ENCODE assay signal across 29 mouse cellular contexts in the genomic region with DNA sequence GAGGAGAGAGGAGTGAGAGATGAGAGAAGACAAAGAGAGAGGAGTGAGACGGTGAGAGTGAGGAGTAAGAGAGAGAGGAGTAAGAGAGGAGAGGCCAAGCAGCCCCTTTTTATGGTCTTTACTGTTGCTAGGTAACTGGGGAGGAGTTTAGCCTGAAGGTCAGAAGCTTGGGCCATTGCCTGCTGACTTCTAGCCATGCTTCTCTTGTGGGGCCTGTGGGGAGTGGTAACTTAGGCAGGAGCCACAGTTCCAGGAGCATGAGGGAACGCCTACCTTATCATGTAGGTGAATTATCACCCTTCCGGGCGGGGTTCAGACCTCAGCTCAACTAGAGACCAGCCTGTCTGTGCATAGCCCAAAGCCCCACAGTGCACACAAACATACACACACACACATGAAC. TPM values are rescaled to one million over a fixed set of nuclear protein-coding genes. Genes with fewer than 3 reads are reported as not detected.
DNase-seq lines count a peak whose midpoint lies in the region; ATAC-seq lines count a peak whose summit lies in the region.
"Had no signal": no experiment of that assay in that cellular context is flagged by ENCODE, and none has a peak within 500 bp of the region (broad histone marks: within the 10 kb centered on the region; RNA-seq: fewer than 3 reads in every experiment).

No protein-coding gene starts in this region.

- 0 out of 2 replicates have a peak, but pooled peaks cover 5% of the 10 kb centered on the region for H3K9me3 ChIP-seq in heart, embryonic 10.5 days
- no peaks in the 10 kb centered on the region for H3K9me3 ChIP-seq in intestine, embryonic 15.5 days
- H3K9me3 ChIP-seq: embryonic facial prominence, embryonic 12.5 days; forebrain, embryonic 15.5 days had no signal

- H3K4me2 ChIP-seq in intestine, embryonic 15.5 days (replicated peaks), result no peak overlapping the region
- H3K4me2 ChIP-seq: embryonic facial prominence, embryonic 12.5 days; forebrain, embryonic 13.5 days; forebrain, embryonic 15.5 days had no signal

- no peak overlapping the region for H3K27ac ChIP-seq in heart, embryonic 10.5 days
- H3K27ac ChIP-seq in intestine, embryonic 15.5 days, result no peak overlapping the region
- H3K27ac ChIP-seq: embryonic facial prominence, embryonic 10.5 days; embryonic facial prominence, embryonic 12.5 days; forebrain, embryonic 13.5 days; forebrain, embryonic 15.5 days had no signal

- H3K9ac ChIP-seq in intestine, embryonic 15.5 days, result no peak overlapping the region
- H3K9ac ChIP-seq: embryonic facial prominence, embryonic 12.5 days; forebrain, embryonic 13.5 days; forebrain, embryonic 15.5 days; forebrain, postnatal 0 days had no signal

- peak; percentile 45 for DNase-seq in adrenal gland, adult 2 months
- no peak for DNase-seq in adrenal gland, postnatal 10 days
- DNase-seq in heart, adult 11 months, result peak; percentile 70
- no peak for DNase-seq in heart, embryonic 10.5 days (ENCODE audit: low spot score)
- peak; percentile 57 for DNase-seq in R1 (ENCODE audit: low read depth, low spot score)
- DNase-seq in frontal cortex, postnatal 36 days (ENCODE audit: low spot score in 2 of 2), result no peak
- no peak for DNase-seq in thymus, postnatal 10 days (ENCODE audit: low spot score in 2 of 2)
- DNase-seq: adrenal gland, adult 8-10 months; B cell, adult 2 months; cerebellum, adult 11-12 months; cerebellum, adult 2 months; cerebellum, adult 9-10 months; cerebellum, postnatal 10 days; cerebellum, postnatal 25 days; forebrain, postnatal 0 days had no signal

- H3K4me3 ChIP-seq in heart, embryonic 10.5 days, result no peak overlapping the region
- no peak overlapping the region for H3K4me3 ChIP-seq in intestine, embryonic 15.5 days (replicated peaks)
- H3K4me3 ChIP-seq: embryonic facial prominence, embryonic 10.5 days; embryonic facial prominence, embryonic 12.5 days; forebrain, embryonic 13.5 days; forebrain, embryonic 15.5 days had no signal

- no peaks in the 10 kb centered on the region for H3K4me1 ChIP-seq in heart, embryonic 10.5 days
- H3K4me1 ChIP-seq in intestine, embryonic 15.5 days (replicated peaks), result no peaks in the 10 kb centered on the region
- H3K4me1 ChIP-seq: embryonic facial prominence, embryonic 12.5 days; forebrain, embryonic 13.5 days; forebrain, embryonic 15.5 days had no signal

- 68% methylated on average over 4 of the region's 4 CpGs for WGBS in heart, embryonic 10.5 days
- WGBS in intestine, embryonic 15.5 days, result 52% methylated on average over 4 of the region's 4 CpGs

- ATAC-seq in intestine, embryonic 15.5 days, result peak; percentile 36; the same call in 1 of the 2 replicates
- ATAC-seq: activated CD4-positive, CD25-positive, alpha-beta regulatory T cell, adult 4 months; CD4-positive, CD25-positive, alpha-beta regulatory T cell, adult 4 months; forebrain, embryonic 13.5 days; forebrain, embryonic 15.5 days; forebrain, postnatal 0 days; Patski had no signal

- no peaks in the 10 kb centered on the region for H3K36me3 ChIP-seq in heart, embryonic 10.5 days
- no peaks in the 10 kb centered on the region for H3K36me3 ChIP-seq in intestine, embryonic 15.5 days
- H3K36me3 ChIP-seq: embryonic facial prominence, embryonic 10.5 days; embryonic facial prominence, embryonic 12.5 days; forebrain, embryonic 15.5 days; G1E had no signal

- no peaks in the 10 kb centered on the region; the same call in none of the 2 replicates for H3K27me3 ChIP-seq in heart, embryonic 10.5 days (ENCODE audit: insufficient read depth, poor library complexity, severe bottlenecking)
- H3K27me3 ChIP-seq in intestine, embryonic 15.5 days (replicated peaks), result no peaks in the 10 kb centered on the region
- H3K27me3 ChIP-seq: CH12.LX; embryonic facial prominence, embryonic 12.5 days; forebrain, embryonic 13.5 days; forebrain, embryonic 15.5 days; Patski had no signal

RNA-seq across cellular contexts. Expression of gene Rhbdd2, which starts 22.6 kb away (rescaled TPM):
- 10 to 100 TPM; 37.5 to 46.0 TPM for total RNA-seq in adrenal gland, adult 2 months (2021)
- 58.3 and 75.0 TPM in 2 replicates for polyA plus RNA-seq in adrenal gland, adult 2 months (2012; rRNA removed)
- total RNA-seq in adrenal gland, postnatal 10 days (2021), result 10 to 100 TPM; 35.2 to 39.1 TPM
- 42.9 and 48.7 TPM in 2 replicates for polyA plus RNA-seq in heart, embryonic 10.5 days (2016; fragmentation: Nextera tagmentation; extraction: Ambion mirVana)
- 33.9 and 42.3 TPM in 2 replicates for polyA plus RNA-seq in intestine, embryonic 15.5 days (2015; fragmentation: Nextera tagmentation; extraction: Ambion mirVana)

RNA-seq across cellular contexts. Expression of gene Ccl24, which starts 36.9 kb away (rescaled TPM):
- 1 to 10 TPM; 1.9 to 2.0 TPM for total RNA-seq in adrenal gland, adult 2 months (2021)
- polyA plus RNA-seq in adrenal gland, adult 2 months (2012; rRNA removed), result 0.88 and 2.0 TPM in 2 replicates
- 1 to 10 TPM; 3.6 to 4.0 TPM for total RNA-seq in adrenal gland, postnatal 10 days (2021)
- 0.23 TPM in 1 of 2 replicates, not detected in the other for polyA plus RNA-seq in heart, embryonic 10.5 days (2016; fragmentation: Nextera tagmentation; extraction: Ambion mirVana)
- 19.0 and 22.5 TPM in 2 replicates for polyA plus RNA-seq in intestine, embryonic 15.5 days (2015; fragmentation: Nextera tagmentation; extraction: Ambion mirVana)
- total RNA-seq: CH12.LX, G1E had no signal
- polyA plus RNA-seq: activated CD4-positive, CD25-positive, alpha-beta regulatory T cell, adult 4 months; CD4-positive, CD25-positive, alpha-beta regulatory T cell, adult 4 months; G1E; Patski had no signal

RNA-seq across cellular contexts. Expression of gene Ccl26, which starts 46.4 kb away (rescaled TPM):
- total RNA-seq in adrenal gland, adult 2 months (2021), result not detected
- not detected in 2 replicates for polyA plus RNA-seq in adrenal gland, adult 2 months (2012; rRNA removed)
- not detected for total RNA-seq in adrenal gland, postnatal 10 days (2021)
- not detected in 2 replicates for polyA plus RNA-seq in heart, embryonic 10.5 days (2016; fragmentation: Nextera tagmentation; extraction: Ambion mirVana)
- polyA plus RNA-seq in intestine, embryonic 15.5 days (2015; fragmentation: Nextera tagmentation; extraction: Ambion mirVana), result not detected in 2 replicates
- total RNA-seq: adrenal gland, adult 8-10 months; adrenal gland, postnatal 36 days; CH12.LX; forebrain, postnatal 0 days; G1E had no signal
- polyA plus RNA-seq: activated CD4-positive, CD25-positive, alpha-beta regulatory T cell, adult 4 months; CD4-positive, CD25-positive, alpha-beta regulatory T cell, adult 4 months; cerebellum, adult 2 months; cortical plate, adult 2 months; embryonic facial prominence, embryonic 10.5 days; embryonic facial prominence, embryonic 12.5 days; embryonic facial prominence, embryonic 14.5 days; forebrain, embryonic 11.5 days; forebrain, embryonic 13.5 days; forebrain, embryonic 15.5 days; forebrain, postnatal 0 days; G1E; Patski had no signal

Comparison
In these comparisons a context has a peak if more than half of its experiments do, and no peak if none do; other contexts are left out.
1. DNase-seq: peak in adrenal gland, adult 2 months (single experiment), heart, adult 11 months (single experiment) and R1 (single experiment); none in adrenal gland, postnatal 10 days (single experiment), heart, embryonic 10.5 days (single experiment), frontal cortex, postnatal 36 days (0 of 2) and thymus, postnatal 10 days (0 of 2).